Mouse (Mus musculus) brain, embryonic 18.5 days (tissue): Measurements from ENCODE around the gene Fam102b.

Source experiments
- DNase-seq: peaks from one replicate; pipeline ENCODE4 v3.0.0-alpha.2; 2012; ENCODE audit warnings: low read depth, low spot score

The Fam102b gene

GRCm38 (mm10) chr3:108961226-108961625 is 66.2 kb downstream of the Fam102b start:
- DNase-seq, result peak; percentile 64

GRCm38 (mm10) chr3:108959680-108960295 is 67.6 kb downstream of the Fam102b start:
- DNase-seq, result no peak

- no peak for DNase-seq
Measured at GRCm38 (mm10) chr3:108957976-108958375, 69.4 kb downstream of the Fam102b start.

- no peak for DNase-seq
Measured at GRCm38 (mm10) chr3:108940996-108941395, 86.4 kb downstream of the Fam102b start.

GRCm38 (mm10) chr3:108940001-108940633 is 87.3 kb downstream of the Fam102b start, which contains the start of gene Gm9857:
Gene Gm9857 (minus strand): TSS chr3:108940445.
- no peak for DNase-seq

- DNase-seq, result no peak
Measured at GRCm38 (mm10) chr3:108939573-108939972, 87.8 kb downstream of the Fam102b start, which contains the start of gene Henmt1. Gene Henmt1 (plus strand): TSS chr3:108939873.

- DNase-seq, result no peak
Measured at GRCm38 (mm10) chr3:108938691-108939090, 88.7 kb downstream of the Fam102b start.

GRCm38 (mm10) chr3:108933557-108933956 is 93.8 kb downstream of the Fam102b start:
- no peak for DNase-seq

GRCm38 (mm10) chr3:108926308-108926707 is 101.1 kb downstream of the Fam102b start:
- DNase-seq, result no peak

GRCm38 (mm10) chr3:108925677-108926076 is 101.7 kb downstream of the Fam102b start:
- DNase-seq, result no peak

- no peak for DNase-seq
Measured at GRCm38 (mm10) chr3:108921822-108922221, 105.6 kb downstream of the Fam102b start.
